Mouse (Mus musculus) neutrophil, adult 83 days (primary cell): ENCODE results near the gene Alox5. TPM values are rescaled to one million over a fixed set of nuclear protein-coding genes. Genes with fewer than 3 reads are reported as not detected.

Source experiments
- total RNA-seq, 2 experiments: library from RNA; stranded (reverse); gene quantifications; one replicate each; pipeline ENCODE4 v1.2.4; 2023

The Alox5 gene
- 100 to 1,000 TPM; 239 to 243 TPM for total RNA-seq

GRCm38 (mm10) chr6:116460544-116461283 is at the start of gene Alox5:
TSS of gene Alox5 (minus strand) at chr6:116461178.

GRCm38 (mm10) chr6:116506302-116507003 is 45.5 kb upstream of the Alox5 start, which contains the start of gene Olfr212:
TSS of gene Olfr212 (plus strand) at chr6:116506516.

GRCm38 (mm10) chr6:116488791-116489190 is 27.8 kb upstream of the Alox5 start, which contains the start of gene Olfr211:
TSS of gene Olfr211 (plus strand) at chr6:116489091.

Other genes starting within 250 kb of the Alox5 start
- gene Zfand4, start 197.0 kb downstream of the Alox5 start, total RNA-seq, result 10 to 100 TPM; 24.3 to 30.1 TPM
- gene March8, start 123.2 kb downstream of the Alox5 start, total RNA-seq, result 10 to 100 TPM; 20.5 to 22.5 TPM
- gene Olfr211, start 27.9 kb upstream of the Alox5 start, total RNA-seq, result not detected
- under 1 TPM; 0.53 to 0.79 TPM for gene Olfr212, start 45.3 kb upstream of the Alox5 start, total RNA-seq
- gene Olfr213, start 77.3 kb upstream of the Alox5 start, total RNA-seq, result not detected
- gene Gm5580, start 90.0 kb upstream of the Alox5 start, total RNA-seq, result 1 to 10 TPM; 2.0 to 2.6 TPM
- gene Olfr214, start 93.1 kb upstream of the Alox5 start, total RNA-seq, result not detected
- gene Olfr215, start 123.0 kb upstream of the Alox5 start, total RNA-seq, result not detected
- 10 to 100 TPM; 12.6 to 13.6 TPM for gene Zfp422, start 167.8 kb upstream of the Alox5 start, total RNA-seq
- gene Depp1, start 189.4 kb upstream of the Alox5 start, total RNA-seq, result not detected
- 100 to 1,000 TPM in 1 of 2 experiments, 10 to 100 TPM in 1; 97.6 to 122 TPM for gene Rassf4, start 212.8 kb upstream of the Alox5 start, total RNA-seq